Mouse (Mus musculus) cortical plate, adult 2 months (tissue): ENCODE data around the gene Eea1.

ENCODE experiments used
- CTCF ChIP-seq: fragments of 200-500 bp; IDR thresholded peaks from 2 replicates; pipeline ENCODE4 v1.5.1; 2011; ENCODE audit warnings: mild to moderate bottlenecking, control low read depth, low read length; ENCODE audit not compliant: insufficient read depth; ENCODE audit errors: extremely low read depth
- POLR2A ChIP-seq: fragments of 200-500 bp; IDR thresholded peaks from 2 replicates; pipeline ENCODE4 v1.6.1; 2011; ENCODE audit warnings: mild to moderate bottlenecking, low read length, control low read depth; ENCODE audit not compliant: insufficient read depth; ENCODE audit errors: extremely low read depth

DNA sequence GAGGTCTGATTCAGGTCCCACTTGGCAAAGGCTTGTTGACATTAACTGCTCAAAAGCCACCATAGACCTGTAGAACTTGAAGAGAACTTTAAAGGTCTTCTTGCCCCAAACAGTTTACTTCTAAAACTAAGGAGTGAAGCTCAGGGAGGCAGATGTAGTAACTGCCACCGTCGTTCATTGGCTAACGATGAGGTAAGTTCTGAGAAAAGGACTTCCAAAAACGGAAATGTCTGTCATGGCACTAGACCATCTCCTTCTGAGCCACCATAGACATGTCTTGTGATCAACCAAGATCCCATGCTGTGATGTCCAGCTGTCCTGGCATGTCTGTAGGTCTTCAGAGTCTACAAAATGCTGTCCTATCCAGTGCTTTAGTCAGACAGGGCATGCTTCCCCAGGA, 139.4 kb downstream of the Eea1 start:
- TF ChIP-seq POLR2A (no peak), CTCF (no peak)
